Mouse (Mus musculus) stomach, embryonic 15.5 days (tissue): ENCODE measurements around the gene Ric8a. TPM values are rescaled to one million over a fixed set of nuclear protein-coding genes. Genes with fewer than 3 reads are reported as not detected.

ENCODE experiments used
- ATAC-seq: fragments of 200-750 bp; cut with Nextera tagmentation; 2 replicates; pipeline ENCODE4 v1.8.0; 2017; ENCODE audit warnings: low read depth, moderate number of reproducible peaks, moderate TSS enrichment; ENCODE audit not compliant: insufficient read depth, low FRiP score
- H3K27ac ChIP-seq: fragments of 300-500 bp; sonication (generic); 2 replicates; pipeline ENCODE4 v1.5.1; 2015; ENCODE audit warnings: mild to moderate bottlenecking, inconsistent platforms
- H3K27me3 ChIP-seq: fragments of 300-500 bp; sonication (generic); replicated peaks from 2 replicates; pipeline ENCODE4 v1.6.1; 2015; ENCODE audit warnings: inconsistent platforms
- H3K36me3 ChIP-seq: fragments of 300-500 bp; sonication (generic); 2 replicates; pipeline ENCODE4 v1.6.1; 2015; ENCODE audit warnings: inconsistent platforms
- H3K4me1 ChIP-seq: fragments of 300-500 bp; sonication (generic); 2 replicates; pipeline ENCODE4 v1.6.1; 2015; ENCODE audit warnings: inconsistent platforms
- H3K4me2 ChIP-seq: fragments of 300-500 bp; sonication (generic); 2 replicates; pipeline ENCODE4 v1.6.1; 2015; ENCODE audit warnings: mild to moderate bottlenecking, inconsistent platforms
- H3K4me3 ChIP-seq: fragments of 300-500 bp; sonication (generic); replicated peaks from 2 replicates; pipeline ENCODE4 v1.5.1; 2015; ENCODE audit warnings: inconsistent platforms
- H3K9ac ChIP-seq: fragments of 300-500 bp; sonication (generic); 2 replicates; pipeline ENCODE4 v1.6.1; 2015; ENCODE audit warnings: inconsistent platforms
- H3K9me3 ChIP-seq: fragments of 300-500 bp; sonication (generic); 2 replicates; pipeline ENCODE4 v1.6.1; 2016; ENCODE audit warnings: inconsistent platforms
- WGBS: fragments of 180-500 bp; shearing (Covaris S2); methylation state at CpG from one replicate; pipeline ENCODE4 v1.1.7; 2015; 5-methylcytosine and 5-hydroxymethylcytosine counted together
- polyA plus RNA-seq: library from polyadenylated mRNA; unstranded; fragments of >200 nt; fragmentation: Nextera tagmentation; extraction: Ambion mirVana; gene quantifications from 2 replicates; pipeline ENCODE4 v1.2.1, GENCODE M21; 2015

Gene Ric8a
- polyA plus RNA-seq: 58.0 and 62.8 TPM in 2 replicates

GRCm38 (mm10) chr7:140856785-140857549 is at the start of gene Ric8a:
TSS of gene Ric8a (plus strand) at chr7:140856957.
- peak within 1 kb of the TSS; percentile 98 for H3K27ac ChIP-seq
- WGBS: under 1% methylated on average over 50 of the region's 50 CpGs
- ATAC-seq: peak; percentile 86
- peak within 1 kb of the TSS; percentile 73 for H3K9ac ChIP-seq
- peak within 1 kb of the TSS; percentile 99 for H3K4me2 ChIP-seq
- H3K36me3 ChIP-seq: peaks cover 52% of the 10 kb centered on the region
- H3K9me3 ChIP-seq: no peaks in the 10 kb centered on the region
- peak within 1 kb of the TSS; percentile 67 for H3K4me3 ChIP-seq
- H3K27me3 ChIP-seq: no peaks in the 10 kb centered on the region
- H3K4me1 ChIP-seq: peaks cover 27% of the 10 kb centered on the region

- Histone ChIP-seq H3K9me3 (no peaks in the 10 kb centered on the region), H3K36me3 (no peaks in the 10 kb centered on the region), H3K9ac (no peak overlapping the region), H3K4me2 (no peak overlapping the region), H3K27me3 (no peaks in the 10 kb centered on the region), H3K4me3 (no peak overlapping the region), H3K4me1 (no peaks in the 10 kb centered on the region), H3K27ac (no peak overlapping the region)
- no peak for ATAC-seq
- WGBS: 89% methylated on average over 6 of the region's 6 CpGs
Measured at GRCm38 (mm10) chr7:140810496-140810895, 46.3 kb upstream of the Ric8a start.

- ATAC-seq: no peak
- no peak overlapping the region for H3K9ac ChIP-seq
- WGBS: 87% methylated on average over 13 of the region's 13 CpGs
- H3K36me3 ChIP-seq: no peaks in the 10 kb centered on the region
- no peaks in the 10 kb centered on the region for H3K27me3 ChIP-seq
- no peak overlapping the region for H3K27ac ChIP-seq
- H3K4me2 ChIP-seq: no peak overlapping the region
- no peaks in the 10 kb centered on the region for H3K9me3 ChIP-seq
- H3K4me1 ChIP-seq: no peaks in the 10 kb centered on the region
- H3K4me3 ChIP-seq: no peak overlapping the region
Measured at GRCm38 (mm10) chr7:140811714-140812113, 45.0 kb upstream of the Ric8a start.

DNA sequence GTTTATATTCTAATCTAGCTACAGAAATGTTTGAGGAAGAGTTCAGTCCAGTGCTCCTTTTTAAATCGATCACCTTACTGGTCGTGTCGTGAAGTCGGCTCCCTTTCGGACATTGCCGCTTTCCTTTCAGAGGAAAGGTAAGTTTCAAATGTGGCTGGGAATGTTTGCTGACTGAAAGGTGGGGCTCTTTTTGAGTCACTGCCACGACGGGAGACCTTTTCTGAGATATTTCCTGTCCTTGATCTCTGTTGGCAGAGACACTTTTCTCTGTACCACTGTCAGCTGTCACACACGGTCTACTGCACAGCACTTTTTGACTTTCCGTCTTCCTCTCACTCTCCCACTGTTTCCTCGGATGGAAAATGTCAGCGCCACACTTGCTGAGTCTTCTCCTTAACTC is 43.9 kb upstream of the Ric8a start:
- H3K36me3 ChIP-seq: no peaks in the 10 kb centered on the region
- H3K4me3 ChIP-seq: no peak overlapping the region
- H3K9ac ChIP-seq: no peak overlapping the region
- H3K4me1 ChIP-seq: no peaks in the 10 kb centered on the region
- H3K27me3 ChIP-seq: no peaks in the 10 kb centered on the region
- no peak overlapping the region for H3K4me2 ChIP-seq
- no peaks in the 10 kb centered on the region for H3K9me3 ChIP-seq
- 87% methylated on average over 12 of the region's 12 CpGs for WGBS
- H3K27ac ChIP-seq: no peak overlapping the region
- no peak for ATAC-seq

DNA sequence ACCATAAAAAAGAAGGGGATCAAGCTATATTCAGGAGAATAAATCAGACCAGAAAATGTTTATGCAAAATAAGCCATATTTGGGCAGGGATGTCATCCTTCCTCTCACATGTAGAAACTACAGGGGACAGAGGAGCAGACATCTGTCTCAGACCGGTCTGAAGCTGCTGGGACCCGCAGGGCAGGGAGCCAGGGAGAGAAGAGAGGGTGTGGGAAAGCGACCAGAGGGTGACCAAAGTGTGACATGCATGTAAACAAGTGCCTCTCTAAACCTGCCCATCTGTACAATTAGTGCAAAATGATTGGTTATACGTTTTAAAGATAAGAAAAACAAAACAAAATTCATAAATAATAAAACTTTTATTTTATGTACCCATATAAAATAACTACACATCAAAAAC is 36.6 kb upstream of the Ric8a start:
- Histone ChIP-seq H3K27me3 (no peaks in the 10 kb centered on the region), H3K9me3 (no peaks in the 10 kb centered on the region), H3K9ac (no peak overlapping the region), H3K27ac (no peak overlapping the region), H3K4me1 (no peaks in the 10 kb centered on the region), H3K36me3 (no peaks in the 10 kb centered on the region), H3K4me3 (no peak overlapping the region), H3K4me2 (no peak overlapping the region)
- WGBS: 49% methylated on average over 4 of the region's 4 CpGs
- no peak for ATAC-seq

DNA sequence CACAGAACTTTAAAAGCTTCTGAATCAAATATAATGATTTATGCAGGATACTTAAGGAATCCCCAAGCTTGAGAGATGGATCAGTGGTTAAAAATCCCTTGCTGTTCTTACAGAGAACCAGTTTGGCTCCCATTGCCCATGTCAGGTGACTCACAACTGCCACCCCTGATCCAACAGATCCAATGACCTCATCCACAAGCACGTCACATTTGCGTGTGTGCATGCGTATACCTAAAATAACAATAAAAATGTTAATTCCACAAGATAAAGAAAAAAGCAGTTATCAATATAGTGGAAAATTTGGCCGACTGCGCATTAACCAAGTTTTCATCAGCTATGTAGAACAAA is 35.5 kb upstream of the Ric8a start:
- H3K4me2 ChIP-seq: peak overlapping the region; percentile 63
- no peaks in the 10 kb centered on the region for H3K27me3 ChIP-seq
- no peaks in the 10 kb centered on the region for H3K36me3 ChIP-seq
- no peaks in the 10 kb centered on the region for H3K9me3 ChIP-seq
- ATAC-seq: no peak
- H3K9ac ChIP-seq: no peak overlapping the region
- H3K27ac ChIP-seq: no peak overlapping the region
- peak overlapping the region; percentile 41 for H3K4me3 ChIP-seq
- H3K4me1 ChIP-seq: no peaks in the 10 kb centered on the region
- 51% methylated on average over 5 of the region's 5 CpGs for WGBS

DNA sequence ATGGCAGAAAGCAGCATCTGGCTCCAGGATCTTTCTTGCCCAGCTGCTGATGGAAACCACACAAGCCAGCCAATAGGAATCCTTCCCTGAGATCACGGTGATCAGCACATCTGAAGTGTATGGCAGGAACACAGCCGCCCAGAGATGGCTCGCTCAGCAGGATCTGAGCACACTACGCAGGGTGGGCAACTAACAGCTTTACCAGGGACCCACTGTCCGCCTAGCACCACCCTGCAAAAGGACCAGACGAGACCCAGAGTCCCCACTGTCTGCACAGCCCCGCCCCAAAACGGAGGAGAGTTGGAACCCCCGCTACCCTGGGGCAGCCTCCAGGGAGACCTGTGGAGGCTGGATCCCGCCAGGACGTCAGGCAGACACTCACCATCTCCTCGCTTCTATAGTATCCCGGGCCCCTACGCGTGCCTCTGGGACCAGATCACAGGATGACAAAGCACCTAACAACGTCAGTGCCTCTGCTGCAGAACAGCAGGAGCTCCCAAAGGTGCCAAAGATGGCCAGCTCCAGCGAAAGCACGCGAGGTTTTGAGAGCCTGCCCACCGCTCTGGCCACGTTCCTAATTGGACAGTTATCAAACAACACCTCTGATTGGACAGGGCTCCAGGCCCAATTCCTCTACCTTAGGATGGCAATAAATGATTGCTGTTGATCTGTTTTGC is 35.0 kb upstream of the Ric8a start, which contains the start of gene Zfp941:
TSS of gene Zfp941 (minus strand) at position 526 of the 677 bp plus-strand sequence.
- Histone ChIP-seq H3K4me2 (peak within 1 kb of the TSS; percentile 63), H3K27ac (no peak within 1 kb of the TSS)
- peak; percentile 68 for ATAC-seq

DNA sequence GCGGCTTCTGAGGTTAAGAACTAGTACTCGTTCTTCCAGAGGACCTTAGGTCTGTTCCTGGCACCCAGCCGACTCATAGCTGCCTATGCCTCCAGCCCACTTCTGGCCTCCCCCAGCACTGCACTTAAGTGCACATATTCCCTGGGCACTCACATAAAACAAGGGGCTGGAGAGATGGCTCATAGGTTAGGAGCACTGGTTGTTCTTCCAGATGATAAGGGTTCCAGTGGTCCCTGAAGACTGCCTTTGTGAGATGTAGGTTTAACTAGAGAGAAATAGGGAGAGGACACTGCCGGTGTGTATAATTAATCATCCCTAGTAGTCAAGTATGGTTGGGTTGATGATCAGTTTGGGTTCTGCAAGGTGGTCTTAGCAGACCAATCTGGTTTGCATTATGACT is 34.0 kb upstream of the Ric8a start:
- no peak overlapping the region for H3K27ac ChIP-seq
- H3K4me1 ChIP-seq: no peaks in the 10 kb centered on the region
- H3K9me3 ChIP-seq: no peaks in the 10 kb centered on the region
- H3K4me2 ChIP-seq: no peak overlapping the region
- no peak overlapping the region for H3K9ac ChIP-seq
- ATAC-seq: no peak
- H3K4me3 ChIP-seq: no peak overlapping the region
- 86% methylated on average over 4 of the region's 4 CpGs for WGBS
- H3K36me3 ChIP-seq: no peaks in the 10 kb centered on the region
- no peaks in the 10 kb centered on the region for H3K27me3 ChIP-seq

More for the DNA sequence above, 35.0 kb upstream of the Ric8a start, which contains the start of gene Zfp941:
- Histone ChIP-seq H3K27me3 (no peaks in the 10 kb centered on the region), H3K4me3 (peak within 1 kb of the TSS; percentile 41), H3K36me3 (no peaks in the 10 kb centered on the region), H3K4me1 (no peaks in the 10 kb centered on the region), H3K9ac (no peak within 1 kb of the TSS), H3K9me3 (no peaks in the 10 kb centered on the region)
- WGBS: 2% methylated on average over 21 of the region's 21 CpGs

- Histone ChIP-seq H3K27me3 (no peaks in the 10 kb centered on the region), H3K27ac (no peak overlapping the region), H3K9ac (no peak overlapping the region), H3K4me2 (no peak overlapping the region), H3K4me3 (no peak overlapping the region), H3K4me1 (no peaks in the 10 kb centered on the region), H3K9me3 (no peaks in the 10 kb centered on the region), H3K36me3 (no peaks in the 10 kb centered on the region)
- 30% methylated on average over 8 of the region's 8 CpGs for WGBS
- no peak for ATAC-seq
Measured at GRCm38 (mm10) chr7:140828171-140828881, 28.4 kb upstream of the Ric8a start.

GRCm38 (mm10) chr7:140831447-140831846 is 25.3 kb upstream of the Ric8a start:
- Histone ChIP-seq H3K4me1 (no peaks in the 10 kb centered on the region), H3K4me2 (no peak overlapping the region), H3K9ac (no peak overlapping the region), H3K27me3 (no peaks in the 10 kb centered on the region), H3K36me3 (no peaks in the 10 kb centered on the region), H3K9me3 (no peaks in the 10 kb centered on the region), H3K27ac (no peak overlapping the region), H3K4me3 (no peak overlapping the region)
- no peak for ATAC-seq
- WGBS: 57% methylated on average over 6 of the region's 6 CpGs

DNA sequence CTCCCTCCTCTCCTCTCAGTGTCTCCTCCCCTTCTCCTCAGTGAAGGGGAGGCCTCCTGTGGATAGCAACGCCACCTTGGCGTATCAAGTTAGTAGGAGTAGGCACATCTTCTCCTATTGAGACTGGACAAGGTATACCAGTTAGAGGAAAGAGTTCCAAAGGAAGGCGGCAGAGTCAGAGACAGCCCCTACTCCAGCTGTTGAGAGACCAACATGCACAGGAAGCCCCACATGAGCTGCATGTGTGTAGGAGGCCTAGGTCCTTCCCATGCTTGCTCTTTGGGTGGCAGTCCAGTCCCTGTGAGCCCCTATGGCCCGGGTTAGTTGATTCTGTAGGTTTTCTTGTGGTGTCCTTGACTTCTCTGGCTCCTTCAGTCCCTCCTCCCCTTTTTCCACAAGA is 23.4 kb upstream of the Ric8a start:
- H3K9me3 ChIP-seq: no peaks in the 10 kb centered on the region
- no peak overlapping the region for H3K4me3 ChIP-seq
- no peaks in the 10 kb centered on the region for H3K36me3 ChIP-seq
- no peak for ATAC-seq
- H3K9ac ChIP-seq: no peak overlapping the region
- no peaks in the 10 kb centered on the region for H3K27me3 ChIP-seq
- no peaks in the 10 kb centered on the region for H3K4me1 ChIP-seq
- 88% methylated on average over 4 of the region's 4 CpGs for WGBS
- no peak overlapping the region for H3K27ac ChIP-seq
- H3K4me2 ChIP-seq: no peak overlapping the region
